Mouse (Mus musculus) urinary bladder, postnatal 36 days (tissue): ENCODE measurements at regions not wholly inside any gene's neighbourhood (a gene's known extent, or its start where the extent isn't known, plus 50 kb on each side); places are given as distances from the start of the nearest gene placed in this dataset.
A peak's percentile ranks its signal among the peaks of the same experiment; 100 is the strongest.

ENCODE experiments used
- DNase-seq, 2 experiments: peaks; one replicate each; pipeline ENCODE4 v3.0.0; 2022; ENCODE audit warnings: low spot score in 2 of 2, mixed read lengths in 1 of 2

DNA sequence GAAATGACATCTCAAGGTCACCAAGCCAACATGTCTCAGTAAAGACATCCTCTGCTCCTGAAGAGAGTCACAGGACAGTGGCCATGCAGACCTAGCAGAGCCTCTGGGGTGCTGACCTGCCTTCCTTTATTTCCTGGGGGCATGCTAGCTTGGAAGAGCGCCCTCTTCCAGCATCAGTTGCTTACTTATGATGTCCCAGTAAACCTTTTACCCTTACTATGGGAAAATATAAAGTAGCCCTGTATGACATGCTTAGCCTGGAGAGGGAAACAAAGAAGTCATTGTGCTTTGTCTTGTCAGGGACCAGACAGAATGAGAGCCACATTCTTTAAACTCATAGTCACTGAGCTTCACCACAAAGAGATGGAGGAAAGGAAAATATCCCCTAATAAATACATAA is 82.9 kb downstream of the Postn start:
- DNase-seq = no peak

DNA sequence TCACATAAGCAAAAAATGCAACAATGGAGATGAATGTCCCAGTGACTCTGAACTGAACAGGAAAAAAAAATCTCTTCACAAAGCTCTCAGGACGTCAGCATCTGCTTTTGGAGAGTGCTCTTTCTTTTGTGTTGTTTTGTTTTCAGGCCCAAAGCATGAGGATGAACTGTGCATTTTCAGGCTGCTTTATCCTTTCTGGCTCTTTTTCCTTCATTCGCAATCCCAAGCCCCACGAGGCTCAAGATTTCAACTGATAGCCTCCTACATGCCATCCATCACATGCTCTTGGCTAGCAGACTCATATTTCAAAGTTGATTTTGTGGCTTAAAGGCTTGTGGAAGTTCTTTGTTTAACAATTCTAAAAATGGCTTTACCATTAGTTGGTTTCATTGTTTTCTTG is 86.0 kb downstream of the Postn start:
- DNase-seq = no peak

DNA sequence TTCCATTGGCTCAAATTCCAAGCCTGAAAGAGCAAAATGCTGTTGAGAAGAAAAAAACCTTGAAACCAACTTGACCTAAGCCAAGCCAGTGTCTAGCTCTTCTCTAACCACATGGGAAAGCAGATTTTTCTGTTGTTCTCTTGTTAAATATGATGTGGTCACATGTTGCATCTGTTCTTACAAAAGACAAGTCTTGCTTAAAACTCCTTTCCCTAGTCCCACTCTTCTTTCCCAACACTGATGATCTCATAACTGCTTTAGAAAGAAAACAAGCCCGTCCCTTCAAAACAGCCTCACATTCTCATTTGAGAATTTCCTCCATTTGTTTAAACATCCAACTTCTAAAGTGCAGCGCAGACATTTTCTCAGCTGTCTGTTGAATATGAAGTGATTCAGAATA is 96.5 kb downstream of the Postn start:
- DNase-seq = no peak

DNA sequence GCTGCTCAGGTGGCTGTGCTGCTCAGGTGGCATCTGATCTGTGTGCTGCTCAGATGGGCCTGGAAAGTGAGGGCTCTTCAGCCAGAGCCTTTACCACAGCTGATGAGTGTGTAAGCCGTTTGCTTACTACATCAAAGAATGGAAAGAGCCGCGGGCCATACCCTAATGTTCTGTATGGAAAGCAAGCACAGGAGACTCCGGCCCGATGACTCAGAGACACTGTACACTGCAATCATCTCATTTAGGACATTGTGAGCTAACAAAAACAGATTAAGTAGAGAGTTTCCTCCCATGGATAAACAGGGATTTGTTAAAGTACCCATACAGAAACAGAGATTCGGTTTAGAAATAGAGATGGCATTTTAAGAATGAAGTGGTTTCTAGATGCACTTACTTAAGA is 100.5 kb downstream of the Postn start:
- DNase-seq = no peak

DNA sequence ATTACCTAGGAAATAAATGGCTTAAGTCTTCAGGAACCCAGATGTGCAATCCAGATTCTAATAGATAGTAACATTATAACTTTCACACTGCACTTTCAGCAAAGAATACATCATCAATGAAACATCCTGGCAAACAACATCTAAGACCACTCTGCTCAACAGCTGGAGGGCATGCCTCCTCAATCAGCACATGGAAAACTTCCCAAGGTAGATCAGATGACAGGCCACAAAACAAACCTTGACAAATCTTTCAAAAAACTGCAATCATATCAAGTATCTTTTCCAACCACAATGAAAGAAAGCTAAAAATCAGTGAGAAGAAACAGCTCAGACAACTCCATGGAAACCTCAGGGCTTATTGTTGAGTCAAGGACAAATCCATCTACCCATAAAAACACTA is 105.2 kb downstream of the Postn start:
- no peak for DNase-seq

DNA sequence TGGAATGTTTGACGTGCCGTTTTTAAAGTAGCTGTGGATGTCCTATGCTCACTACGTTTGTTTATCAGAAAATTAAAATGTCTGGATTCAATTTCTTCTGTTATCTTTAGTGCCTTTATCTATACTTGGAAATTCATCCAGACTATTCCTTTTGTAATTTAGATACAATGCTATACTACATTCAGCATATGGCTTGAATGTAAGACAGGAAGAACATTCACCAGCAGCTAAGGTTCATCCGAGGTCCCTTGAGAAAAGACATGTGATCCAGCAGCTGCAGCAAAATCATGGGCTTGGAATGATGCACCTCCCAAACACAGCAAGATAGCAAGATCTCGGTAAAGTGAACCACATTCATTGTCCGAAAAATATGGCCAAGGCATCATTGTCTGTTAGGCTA is 113.3 kb downstream of the Postn start:
- DNase-seq = no peak

DNA sequence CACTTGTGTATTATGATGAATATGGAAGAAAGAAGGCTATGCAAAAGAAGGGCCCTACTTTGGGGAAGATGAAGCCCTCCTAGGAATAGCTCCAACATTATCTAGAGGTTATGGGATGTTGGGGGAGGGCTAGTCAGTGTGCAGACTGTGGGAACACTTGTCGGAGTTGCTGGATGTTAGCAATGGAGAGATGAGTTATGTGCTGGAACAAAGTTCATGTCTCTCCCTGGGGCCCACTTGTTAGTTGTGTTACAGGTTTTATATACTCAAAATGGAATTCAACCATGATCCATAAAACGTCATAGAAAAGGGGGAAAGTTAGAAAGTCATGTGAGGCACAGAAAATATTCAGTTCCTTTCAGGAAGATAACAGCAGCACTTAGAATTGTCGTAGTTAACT is 115.0 kb downstream of the Postn start:
- DNase-seq = no peak

DNA sequence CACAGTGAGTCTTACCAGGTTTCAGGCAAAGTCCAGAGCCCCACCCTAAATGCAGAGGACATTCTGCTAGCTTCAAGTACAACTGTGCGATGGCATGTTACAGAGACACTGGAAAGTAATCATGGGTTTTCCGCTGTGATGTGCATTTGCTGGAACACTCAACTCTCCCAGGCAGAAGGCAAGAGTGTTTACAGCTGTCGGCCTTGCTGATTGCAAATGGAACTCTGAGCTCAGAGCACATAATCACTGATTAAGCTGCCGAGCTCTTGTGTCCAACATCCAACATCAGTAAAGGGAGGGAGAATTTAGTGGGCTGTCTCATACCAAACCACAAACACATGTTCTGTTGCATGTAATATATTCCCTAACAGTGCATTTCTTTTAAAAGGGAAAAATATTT is 117.1 kb downstream of the Postn start:
- peak; percentile 11 to 16 for DNase-seq

DNA sequence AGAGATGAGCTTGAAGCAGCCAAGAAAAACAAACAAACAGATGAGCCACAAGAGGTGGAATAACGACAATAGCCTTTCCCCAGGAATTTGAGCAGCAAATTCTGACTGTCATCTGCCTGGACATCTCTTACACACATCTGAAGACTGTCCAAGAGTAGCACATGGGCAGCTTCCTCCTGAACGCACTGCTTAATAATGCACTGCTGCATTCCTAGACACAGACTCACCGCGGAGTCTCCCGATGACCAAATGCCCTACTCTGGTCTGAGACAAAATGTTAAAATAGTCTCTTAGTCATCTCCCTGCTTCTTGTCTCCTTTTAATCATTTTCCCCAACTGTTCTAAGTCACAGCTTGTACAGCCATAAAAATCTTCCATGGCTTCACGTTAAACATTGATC is 119.3 kb downstream of the Postn start:
- DNase-seq = no peak

DNA sequence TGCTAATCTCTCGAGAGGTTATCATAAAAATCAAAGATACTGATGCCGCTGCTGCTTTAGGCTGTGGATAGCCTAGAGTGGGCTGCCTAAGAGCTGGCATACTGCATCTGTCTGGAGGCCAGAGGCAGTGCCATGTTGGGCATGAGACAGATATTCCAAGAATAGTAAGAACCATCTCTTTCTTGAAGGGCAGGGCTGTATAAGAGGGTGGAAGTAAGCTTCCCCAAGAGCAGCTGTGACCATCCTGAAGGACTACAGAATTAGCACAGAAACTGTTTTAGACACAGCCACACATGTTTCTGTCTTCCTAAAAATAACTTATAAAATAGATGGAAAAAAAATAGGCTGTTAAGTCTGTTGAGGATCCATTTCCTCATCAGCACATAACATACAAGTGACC is 126.4 kb downstream of the Postn start:
- no peak for DNase-seq

DNA sequence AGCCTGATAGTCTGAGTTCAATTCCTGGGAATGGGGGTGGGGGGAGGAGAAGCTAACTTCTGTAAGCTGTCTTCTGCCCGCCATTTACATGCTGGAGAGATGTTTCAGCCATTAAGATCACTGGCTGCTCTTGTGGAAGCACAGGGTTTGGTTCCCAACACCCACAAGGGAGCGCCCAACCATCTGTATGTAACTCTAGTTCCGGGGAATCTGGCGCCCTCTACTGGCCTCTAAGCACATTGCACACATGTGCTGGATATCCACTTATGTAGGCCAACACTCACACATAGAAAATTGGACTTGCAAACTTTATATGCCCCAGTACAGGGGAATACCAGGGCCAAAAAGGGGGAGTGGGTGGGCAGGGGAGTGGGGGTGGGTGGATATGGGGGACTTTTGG is 126.9 kb downstream of the Postn start:
- DNase-seq = no peak

DNA sequence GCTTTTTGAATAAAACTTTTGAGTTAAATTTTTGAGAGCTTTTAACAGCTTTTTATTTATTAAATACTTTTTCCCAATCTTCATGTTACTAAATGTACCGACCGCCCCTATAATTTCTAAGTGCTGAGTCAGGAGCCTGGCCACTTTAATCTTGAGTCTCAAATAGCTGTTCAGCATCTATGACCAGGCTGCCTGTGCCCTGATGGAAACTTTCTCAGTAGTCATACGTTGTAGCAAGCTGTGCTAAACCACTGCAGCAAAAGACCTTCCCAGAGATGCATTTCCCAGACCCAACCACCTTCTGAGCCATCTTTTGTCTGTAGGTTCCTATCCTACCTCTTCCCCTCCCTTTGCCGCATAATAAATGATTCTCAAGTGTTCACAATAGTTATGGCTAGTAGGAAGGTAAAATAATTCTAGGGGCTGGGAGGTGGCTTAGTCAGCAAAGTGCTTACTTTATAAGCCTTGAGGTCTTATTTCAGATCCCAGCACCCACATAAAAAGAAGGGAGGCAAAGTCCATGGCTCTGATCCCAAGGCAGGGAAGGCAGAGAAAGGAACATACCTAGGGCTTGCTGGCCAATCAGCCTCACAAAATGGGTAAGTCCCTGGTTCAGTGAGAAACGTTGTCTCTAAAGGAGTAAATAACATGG is 129.5 kb downstream of the Postn start:
- no peak for DNase-seq

DNA sequence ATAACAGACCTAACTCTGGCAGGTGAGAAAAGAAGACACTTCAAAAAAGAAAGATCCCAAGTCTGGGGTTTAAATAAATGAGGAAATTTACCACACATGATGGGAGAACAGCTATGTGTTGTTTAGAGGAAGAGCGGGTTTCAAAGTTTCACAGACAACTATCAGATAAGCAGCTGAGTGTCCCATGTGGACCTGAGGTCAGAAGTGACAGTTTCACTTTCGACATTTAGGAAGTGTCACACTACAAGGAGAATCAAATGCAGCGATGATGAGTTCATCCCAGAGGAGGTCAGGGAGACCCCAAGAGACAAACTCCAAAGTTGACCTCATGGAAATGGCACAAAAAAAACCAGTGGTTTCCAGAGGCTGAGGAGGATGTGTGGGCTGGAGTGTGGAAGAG is 132.7 kb downstream of the Postn start:
- no peak for DNase-seq

DNA sequence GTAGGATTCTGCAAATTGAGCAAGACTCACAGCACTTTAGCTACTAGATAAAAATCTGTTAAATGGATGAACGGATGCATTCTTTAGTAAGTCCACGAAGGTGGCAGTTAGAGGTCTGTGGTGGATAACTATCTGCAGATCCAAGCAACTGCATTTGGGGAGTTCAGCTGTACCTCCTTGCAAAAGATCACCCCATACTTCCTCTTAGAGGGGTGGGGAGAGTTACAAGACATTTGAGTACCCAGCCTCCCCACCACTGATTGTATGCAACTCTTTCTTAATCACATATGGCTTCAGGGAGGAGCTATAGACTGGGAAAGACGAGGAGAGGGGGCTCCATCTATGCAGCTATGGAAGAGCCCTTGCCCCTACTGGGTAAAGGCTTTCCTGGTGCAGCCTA is 144.1 kb downstream of the Postn start:
- no peak for DNase-seq

DNA sequence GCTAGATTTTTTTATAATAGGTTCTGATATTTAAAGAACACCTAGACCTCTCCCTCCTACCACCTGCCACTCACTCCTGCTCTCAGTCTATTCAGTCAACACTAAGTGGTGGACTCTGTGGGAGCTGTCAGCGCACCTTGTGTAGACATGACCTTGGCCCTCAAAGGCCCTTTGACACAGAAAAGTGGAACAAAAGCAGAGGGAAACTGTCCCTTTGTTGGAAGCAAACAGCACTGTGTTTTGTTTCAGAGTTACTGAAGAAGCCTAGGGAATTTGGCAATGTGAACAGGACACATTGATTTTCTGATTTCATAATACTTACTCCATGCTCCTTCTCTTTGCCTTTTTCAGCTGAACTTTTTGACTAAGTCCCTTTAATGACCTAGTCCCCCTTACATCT is 146.7 kb downstream of the Postn start:
- no peak for DNase-seq

DNA sequence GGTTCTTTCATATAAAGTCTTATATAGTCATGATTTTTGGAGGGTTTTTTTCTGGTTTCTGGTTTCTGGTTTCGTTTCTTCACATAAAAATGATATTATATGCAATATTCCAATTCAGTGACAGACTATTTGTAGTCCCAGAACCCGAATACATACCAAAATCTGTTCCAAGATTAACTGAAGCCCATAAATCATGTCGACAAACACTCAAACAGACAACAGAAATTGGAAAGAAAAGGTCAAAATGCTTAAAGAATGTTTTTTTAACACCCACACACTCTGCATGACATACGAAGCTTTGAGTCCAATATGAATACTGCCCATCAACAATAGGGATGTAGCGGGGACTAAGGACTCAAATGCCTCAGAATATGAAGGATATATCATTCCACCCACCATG is 148.0 kb downstream of the Postn start:
- DNase-seq = no peak

DNA sequence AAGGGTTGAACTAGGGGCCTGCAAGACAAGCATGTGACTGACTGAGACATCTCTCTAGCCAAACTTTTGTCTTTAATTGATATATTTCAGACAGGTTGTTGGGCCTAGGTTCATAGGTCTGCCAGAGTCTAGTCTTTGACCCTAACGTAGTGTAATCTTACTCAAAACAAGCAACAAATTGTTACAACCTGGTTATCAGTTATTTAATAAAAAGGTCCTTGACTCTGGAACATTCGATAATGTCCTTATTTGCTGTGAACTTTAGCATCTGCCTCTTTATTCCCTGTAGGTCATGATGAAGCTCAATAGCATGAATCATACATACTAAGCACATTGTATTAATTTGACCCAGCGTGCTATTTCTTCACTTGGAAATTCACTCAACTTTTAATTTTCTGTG is 156.3 kb downstream of the Postn start:
- DNase-seq = no peak

DNA sequence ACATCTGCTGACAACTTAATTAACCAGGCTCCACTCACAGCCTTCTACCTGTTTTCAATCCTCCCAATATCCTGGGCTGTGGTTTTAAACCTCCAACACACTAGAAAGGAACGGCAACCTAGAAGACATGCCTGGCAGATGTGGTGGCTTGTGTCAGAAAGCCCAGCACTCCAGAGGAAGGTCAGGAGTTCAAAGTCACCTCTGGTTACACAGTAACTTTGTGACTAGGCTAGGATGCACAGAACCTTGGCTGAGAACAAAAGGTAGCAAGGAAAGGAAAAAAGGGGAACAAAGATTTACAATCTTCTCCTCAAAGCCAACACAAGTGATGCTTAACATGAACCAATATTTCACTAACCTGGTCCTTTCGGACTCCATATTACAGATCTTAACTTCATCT is 161.8 kb downstream of the Postn start:
- no peak for DNase-seq

DNA sequence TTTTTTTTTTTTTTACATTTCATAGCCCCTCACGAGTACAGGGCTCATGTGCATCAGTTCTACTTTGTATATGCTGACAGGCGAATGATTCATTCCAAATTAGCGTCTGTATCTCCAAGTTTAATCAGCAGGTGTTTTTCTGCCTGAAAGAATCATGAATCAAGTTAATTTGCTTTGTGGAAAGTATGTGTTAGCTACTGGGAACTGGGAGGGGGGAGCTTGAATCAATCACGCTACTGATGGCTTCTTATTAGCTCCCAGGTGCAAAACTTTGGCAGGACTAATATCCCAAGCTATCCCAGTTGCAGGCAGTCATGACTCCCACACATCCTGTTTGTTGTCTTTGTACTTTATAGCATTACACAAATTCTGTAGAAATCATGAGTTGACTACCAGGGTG is 165.7 kb downstream of the Postn start:
- DNase-seq = no peak

DNA sequence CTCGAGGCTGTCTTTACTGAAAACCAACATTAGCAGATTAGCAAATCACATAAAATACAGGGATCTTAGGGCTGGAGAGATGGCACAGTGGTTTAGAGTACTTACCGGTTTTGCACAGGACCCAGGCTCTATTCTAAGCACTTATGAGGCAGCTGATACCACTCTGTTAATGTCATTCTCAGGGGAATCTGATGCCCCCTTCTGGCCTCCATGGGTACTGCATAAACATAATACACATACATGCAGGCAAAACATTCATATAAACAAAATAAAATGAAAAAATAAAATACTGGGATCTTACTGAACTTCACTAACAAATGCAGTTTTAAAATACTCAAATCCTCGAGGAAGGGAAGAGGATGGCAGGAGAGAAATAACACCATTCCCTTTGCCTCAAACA is 164.3 kb upstream of the Supt20 start:
- DNase-seq = no peak

DNA sequence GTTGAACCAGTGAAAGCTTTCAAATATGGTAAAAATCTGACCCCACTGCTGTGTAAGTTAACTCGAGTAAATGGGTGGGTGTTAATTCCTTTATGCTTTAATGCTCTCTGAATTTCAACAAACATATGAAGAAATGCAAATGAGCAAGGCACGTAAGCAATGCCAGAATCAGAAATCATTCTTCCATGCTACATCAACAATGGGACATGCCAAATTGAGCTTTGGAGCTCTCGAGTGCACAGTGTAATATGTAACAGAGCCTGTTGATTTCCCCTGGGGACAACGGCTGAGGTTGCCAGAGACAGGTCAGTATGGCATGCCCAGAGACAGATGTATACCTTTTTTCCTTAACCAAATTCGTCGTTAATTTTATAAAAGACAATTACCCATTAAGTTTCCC is 162.4 kb upstream of the Supt20 start:
- no peak for DNase-seq

DNA sequence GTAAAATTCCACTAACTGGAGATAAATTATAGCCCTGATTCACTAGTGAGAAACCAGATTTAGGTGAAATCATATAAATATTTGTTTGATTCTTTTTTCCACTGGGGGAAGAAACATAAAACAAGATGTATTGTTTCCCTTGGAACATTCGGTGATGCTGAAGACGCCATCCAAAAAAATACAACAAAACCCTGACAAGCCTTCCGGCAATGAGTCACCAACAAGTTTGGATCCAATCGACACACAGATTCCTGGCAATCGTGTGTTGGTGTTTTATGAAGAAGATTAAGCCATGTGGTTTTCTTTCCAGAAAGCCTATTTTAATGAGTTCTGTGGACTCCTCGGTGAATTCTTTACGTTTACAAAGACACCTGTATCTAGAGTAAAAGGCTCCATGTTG is 157.2 kb upstream of the Supt20 start:
- peak in 1 of 2 experiments; percentile 2 for DNase-seq

DNA sequence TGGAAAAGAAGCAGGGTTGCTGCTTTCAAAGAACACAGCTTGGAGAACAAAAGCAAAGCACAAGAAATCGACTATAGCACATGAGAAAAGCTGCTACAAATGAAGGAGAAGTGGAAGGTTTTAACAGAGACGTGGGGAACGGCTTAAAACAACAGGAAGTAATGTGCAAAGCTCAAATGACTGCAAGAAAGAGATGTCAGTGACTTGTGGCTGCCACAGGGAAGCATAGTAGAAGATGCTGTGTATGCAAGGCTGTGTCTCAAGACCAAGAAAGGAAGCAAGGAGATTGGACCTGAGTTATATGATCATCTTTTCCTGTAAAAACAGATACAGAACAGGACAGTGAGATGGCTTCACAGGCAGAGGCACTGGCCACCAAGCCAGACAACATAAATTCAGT is 154.6 kb upstream of the Supt20 start:
- DNase-seq = no peak

DNA sequence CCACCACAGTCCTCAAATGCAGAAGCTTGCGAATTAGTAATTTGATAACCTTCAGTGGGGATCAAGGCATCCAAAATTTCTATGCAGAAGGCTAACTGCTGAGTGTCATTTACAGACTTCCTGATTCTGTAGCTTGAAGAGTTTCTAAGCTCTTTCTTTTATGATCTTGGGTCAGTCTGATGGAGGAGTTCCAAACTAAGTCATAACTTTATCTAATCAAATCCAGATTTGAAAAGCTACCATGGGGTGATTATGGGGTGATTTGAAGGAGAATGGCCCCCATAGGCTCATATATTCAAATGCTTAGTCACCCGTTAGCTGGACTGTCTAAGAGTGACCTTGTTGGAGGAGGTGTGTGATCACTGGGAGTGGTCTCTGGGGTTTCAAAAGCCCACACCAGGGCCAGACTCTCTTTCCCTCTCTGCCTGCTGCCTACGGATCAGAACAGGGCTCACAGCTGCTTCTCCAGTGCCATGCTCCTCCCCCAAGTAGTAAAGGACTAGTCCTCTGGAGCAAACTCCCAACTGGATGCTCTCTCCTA is 152.0 kb upstream of the Supt20 start:
- peak in 1 of 2 experiments; percentile 2 for DNase-seq
